Mouse (Mus musculus) heart, adult 2 months (tissue): ENCODE measurements at regions not wholly inside any gene's neighbourhood (a gene's known extent, or its start where the extent isn't known, plus 50 kb on each side); places are given as distances from the start of the nearest gene placed in this dataset.

Experiments used
- CTCF ChIP-seq: fragments of 200-600 bp; IDR thresholded peaks from 2 replicates; pipeline ENCODE4 v1.8.1; 2022; ENCODE audit warnings: antibody characterized with exemption, mild to moderate bottlenecking, moderate library complexity
- EP300 ChIP-seq: fragments of 200-500 bp; IDR thresholded peaks from 2 replicates; pipeline ENCODE4 v1.6.1; 2011; ENCODE audit warnings: low read depth, low read length, control low read depth; ENCODE audit not compliant: insufficient read depth
- POLR2A ChIP-seq: fragments of 200-500 bp; IDR thresholded peaks from 2 replicates; pipeline ENCODE4 v1.6.1; 2011; ENCODE audit warnings: mild to moderate bottlenecking, low read depth, low read length, control low read depth; ENCODE audit not compliant: insufficient read depth

- TF ChIP-seq CTCF, result no peak
- no peak for TF ChIP-seq EP300
- no peak for TF ChIP-seq POLR2A
Measured at GRCm38 (mm10) chr10:44715902-44716301, 187.6 kb upstream of the Prdm1 start.
